Mouse (Mus musculus) embryo, embryonic 10.5 days (tissue): Measurements from ENCODE around the gene Olfr49.

Experiments used
- DNase-seq: peaks from one replicate; pipeline ENCODE4 v3.0.0-alpha.2; 2015; ENCODE audit warnings: low spot score

Olfr49 gene

GRCm38 (mm10) chr14:54261386-54261785 lies 23.4 kb downstream of the Olfr49 start:
- no peak for DNase-seq

GRCm38 (mm10) chr14:54260196-54260595 lies 24.5 kb downstream of the Olfr49 start:
- DNase-seq, result no peak

GRCm38 (mm10) chr14:54259722-54260085 lies 25.0 kb downstream of the Olfr49 start:
- DNase-seq, result no peak

GRCm38 (mm10) chr14:54259003-54259721 lies 25.6 kb downstream of the Olfr49 start:
- peak; percentile 95 for DNase-seq

- DNase-seq, result no peak
Observed at GRCm38 (mm10) chr14:54258131-54258670, 26.5 kb downstream of the Olfr49 start.

- no peak for DNase-seq
Observed at GRCm38 (mm10) chr14:54254670-54255202, 30.0 kb downstream of the Olfr49 start.

GRCm38 (mm10) chr14:54253741-54254291 lies 30.9 kb downstream of the Olfr49 start, which contains the start of the genes Dad1 and Abhd4:
Gene Dad1, minus strand, starts transcription at chr14:54254104.
Gene Abhd4, plus strand, starts transcription at chr14:54254188.
- DNase-seq, result peak; percentile 98

GRCm38 (mm10) chr14:54250122-54250521 lies 34.6 kb downstream of the Olfr49 start:
- DNase-seq, result no peak

GRCm38 (mm10) chr14:54249326-54249725 lies 35.4 kb downstream of the Olfr49 start:
- no peak for DNase-seq

GRCm38 (mm10) chr14:54246232-54246631 lies 38.5 kb downstream of the Olfr49 start:
- no peak for DNase-seq

- DNase-seq, result peak; percentile 52
Observed at GRCm38 (mm10) chr14:54244183-54244582, 40.6 kb downstream of the Olfr49 start.

- DNase-seq, result no peak
Observed at GRCm38 (mm10) chr14:54240542-54240941, 44.2 kb downstream of the Olfr49 start.

- peak; percentile 86 for DNase-seq
Observed at GRCm38 (mm10) chr14:54239002-54239736, 45.6 kb downstream of the Olfr49 start.

- DNase-seq, result no peak
Observed at GRCm38 (mm10) chr14:54236881-54237280, 47.9 kb downstream of the Olfr49 start.

- DNase-seq, result no peak
Observed at GRCm38 (mm10) chr14:54235825-54236540, 48.8 kb downstream of the Olfr49 start.

GRCm38 (mm10) chr14:54234231-54235040 lies 50.3 kb downstream of the Olfr49 start:
- DNase-seq, result no peak

- no peak for DNase-seq
Observed at GRCm38 (mm10) chr14:54233559-54234143, 51.1 kb downstream of the Olfr49 start.

GRCm38 (mm10) chr14:54232811-54233558 lies 51.8 kb downstream of the Olfr49 start:
- DNase-seq, result no peak

- DNase-seq, result no peak
Observed at GRCm38 (mm10) chr14:54232143-54232542, 52.6 kb downstream of the Olfr49 start.
